Mouse (Mus musculus) thymus, adult 2 months (tissue): Measurements from ENCODE around the gene Ankrd13b.

Experiments used
- CTCF ChIP-seq: fragments of 200-500 bp; IDR thresholded peaks from 2 replicates; pipeline ENCODE4 v1.5.1; 2012; ENCODE audit warnings: mild to moderate bottlenecking, control low read depth, low read length, moderate library complexity, borderline replicate concordance; ENCODE audit not compliant: control insufficient read depth, poor library complexity, insufficient read depth; ENCODE audit errors: extremely low read depth
- POLR2A ChIP-seq: fragments of 200-500 bp; IDR thresholded peaks from 2 replicates; pipeline ENCODE4 v1.6.1; 2012; ENCODE audit warnings: mild to moderate bottlenecking, low read length, control low read depth, moderate library complexity; ENCODE audit not compliant: control insufficient read depth, poor library complexity, insufficient read depth; ENCODE audit errors: extremely low read depth

GRCm38 (mm10) chr11:77442186-77443170 lies 47.0 kb downstream of the Ankrd13b start:
- TF ChIP-seq CTCF (no peak), POLR2A (no peak)
